Mouse (Mus musculus): Measurements from ENCODE around the gene Kif6. TPM values are rescaled to one million over a fixed set of nuclear protein-coding genes. Genes with fewer than 3 reads are reported as not detected.
A peak's percentile ranks its signal among the peaks of the same experiment; 100 is the strongest.

Gene Kif6
- 1.9 and 3.1 TPM in 2 replicates for polyA plus RNA-seq (2014; fragmentation: Nextera tagmentation; extraction: Ambion mirVana)

GRCm38 (mm10) chr17:49614577-49615235, at the start of gene Kif6:
TSS of gene Kif6 (plus strand) at chr17:49615136.
- H3K27me3 ChIP-seq (ENCODE audit: control insufficient read depth, insufficient read depth, low read length): no peaks in the 10 kb centered on the region
- 2% methylated on average over 27 of the region's 27 CpGs for WGBS
- peak within 1 kb of the TSS; percentile 91 for H3K4me2 ChIP-seq (ENCODE audit: low read depth, low read length)
- no peaks in the 10 kb centered on the region for H3K9me3 ChIP-seq (replicated peaks; ENCODE audit: control insufficient read depth, low read length)
- ATAC-seq (replicated peaks; ENCODE audit: insufficient number of reproducible peaks, low FRiP score, low TSS enrichment, low read depth): peak; percentile 95
- no peaks in the 10 kb centered on the region for H3K4me1 ChIP-seq (ENCODE audit: control insufficient read depth, insufficient read depth, low read length)
- H3K9ac ChIP-seq (replicated peaks; ENCODE audit: low read length): peak within 1 kb of the TSS; percentile 63
- peak; percentile 93 for DNase-seq (ENCODE audit: low spot score)
- no peak within 1 kb of the TSS; the same call in 1 of the 2 replicates for H3K27ac ChIP-seq (replicated peaks; ENCODE audit: low read depth, low read length)
- H3K4me3 ChIP-seq (ENCODE audit: low read depth, low read length): peak within 1 kb of the TSS; percentile 64
- no peaks in the 10 kb centered on the region for H3K36me3 ChIP-seq (replicated peaks; ENCODE audit: control insufficient read depth, insufficient read depth, low read depth, low read length)

- 68% methylated on average over 8 of the region's 8 CpGs for WGBS
- Histone ChIP-seq H3K4me3 (ENCODE audit: low read depth, low read length) (no peak overlapping the region), H3K4me2 (ENCODE audit: low read depth, low read length) (no peak overlapping the region), H3K36me3 (replicated peaks; ENCODE audit: control insufficient read depth, insufficient read depth, low read depth, low read length) (no peaks in the 10 kb centered on the region), H3K27me3 (ENCODE audit: control insufficient read depth, insufficient read depth, low read length) (no peaks in the 10 kb centered on the region), H3K27ac (replicated peaks; ENCODE audit: low read depth, low read length) (no peak overlapping the region), H3K4me1 (ENCODE audit: control insufficient read depth, insufficient read depth, low read length) (no peaks in the 10 kb centered on the region; the same call in 1 of the 2 replicates), H3K9me3 (replicated peaks; ENCODE audit: control insufficient read depth, low read length) (no peaks in the 10 kb centered on the region), H3K9ac (replicated peaks; ENCODE audit: low read length) (no peak overlapping the region)
- ATAC-seq (replicated peaks; ENCODE audit: insufficient number of reproducible peaks, low FRiP score, low TSS enrichment, low read depth) (no peak), DNase-seq (ENCODE audit: low spot score) (no peak)
These were observed 46.2 kb upstream of the Kif6 start for GRCm38 (mm10) chr17:49568717-49569116.

GRCm38 (mm10) chr17:49577321-49577720, 37.6 kb upstream of the Kif6 start:
- no peak overlapping the region for H3K27ac ChIP-seq (replicated peaks; ENCODE audit: low read depth, low read length)
- 89% methylated on average over 3 of the region's 3 CpGs for WGBS
- no peak overlapping the region for H3K4me2 ChIP-seq (ENCODE audit: low read depth, low read length)
- H3K27me3 ChIP-seq (ENCODE audit: control insufficient read depth, insufficient read depth, low read length): no peaks in the 10 kb centered on the region
- no peak overlapping the region for H3K9ac ChIP-seq (replicated peaks; ENCODE audit: low read length)
- no peaks in the 10 kb centered on the region for H3K4me1 ChIP-seq (ENCODE audit: control insufficient read depth, insufficient read depth, low read length)
- H3K36me3 ChIP-seq (replicated peaks; ENCODE audit: control insufficient read depth, insufficient read depth, low read depth, low read length): no peaks in the 10 kb centered on the region
- no peaks in the 10 kb centered on the region for H3K9me3 ChIP-seq (replicated peaks; ENCODE audit: control insufficient read depth, low read length)
- no peak for DNase-seq (ENCODE audit: low spot score)
- ATAC-seq (replicated peaks; ENCODE audit: insufficient number of reproducible peaks, low FRiP score, low TSS enrichment, low read depth): no peak
- no peak overlapping the region for H3K4me3 ChIP-seq (ENCODE audit: low read depth, low read length)

DNA sequence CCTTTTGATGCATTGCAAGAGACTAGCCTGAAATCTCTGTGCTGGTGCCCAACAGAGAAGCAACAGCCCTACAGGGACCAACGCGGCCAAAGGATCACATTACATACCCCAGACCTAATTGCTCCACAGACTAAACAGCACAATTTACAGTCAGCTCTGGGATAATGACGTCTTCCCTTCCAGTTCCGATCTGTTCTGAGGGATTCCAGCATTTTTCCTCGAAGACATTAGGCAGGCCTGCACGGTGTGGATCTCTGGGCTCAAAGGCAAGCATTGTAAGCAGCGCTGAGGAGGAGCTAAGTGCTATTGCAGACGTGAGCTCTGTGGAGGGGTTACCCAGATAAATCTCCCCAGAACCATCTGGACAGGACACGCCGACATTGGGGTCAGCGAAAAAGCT, 32.5 kb upstream of the Kif6 start:
- WGBS: 47% methylated on average over 11 of the region's 11 CpGs
- ATAC-seq (replicated peaks; ENCODE audit: insufficient number of reproducible peaks, low FRiP score, low TSS enrichment, low read depth) (no peak; the same call in 1 of the 2 replicates), DNase-seq (ENCODE audit: low spot score) (peak; percentile 66)

GRCm38 (mm10) chr17:49590051-49590450, 24.9 kb upstream of the Kif6 start:
- WGBS: 29% methylated on average over 8 of the region's 8 CpGs
- ATAC-seq (replicated peaks; ENCODE audit: insufficient number of reproducible peaks, low FRiP score, low TSS enrichment, low read depth) (no peak), DNase-seq (ENCODE audit: low spot score) (peak; percentile 30)
- no peak overlapping the region for H3K27ac ChIP-seq (replicated peaks; ENCODE audit: low read depth, low read length)
- H3K9ac ChIP-seq (replicated peaks; ENCODE audit: low read length): no peak overlapping the region
- H3K9me3 ChIP-seq (replicated peaks; ENCODE audit: control insufficient read depth, low read length): no peaks in the 10 kb centered on the region
- no peak overlapping the region for H3K4me2 ChIP-seq (ENCODE audit: low read depth, low read length)
- H3K27me3 ChIP-seq (ENCODE audit: control insufficient read depth, insufficient read depth, low read length): no peaks in the 10 kb centered on the region
- no peaks in the 10 kb centered on the region for H3K36me3 ChIP-seq (replicated peaks; ENCODE audit: control insufficient read depth, insufficient read depth, low read depth, low read length)
- no peaks in the 10 kb centered on the region for H3K4me1 ChIP-seq (ENCODE audit: control insufficient read depth, insufficient read depth, low read length)
- no peak overlapping the region for H3K4me3 ChIP-seq (ENCODE audit: low read depth, low read length)

More for the DNA sequence above, 32.5 kb upstream of the Kif6 start:
- Histone ChIP-seq H3K27ac (replicated peaks; ENCODE audit: low read depth, low read length) (no peak overlapping the region), H3K27me3 (ENCODE audit: control insufficient read depth, insufficient read depth, low read length) (no peaks in the 10 kb centered on the region), H3K4me1 (ENCODE audit: control insufficient read depth, insufficient read depth, low read length) (no peaks in the 10 kb centered on the region), H3K4me2 (ENCODE audit: low read depth, low read length) (no peak overlapping the region), H3K9ac (replicated peaks; ENCODE audit: low read length) (no peak overlapping the region), H3K36me3 (replicated peaks; ENCODE audit: control insufficient read depth, insufficient read depth, low read depth, low read length) (no peaks in the 10 kb centered on the region), H3K9me3 (replicated peaks; ENCODE audit: control insufficient read depth, low read length) (no peaks in the 10 kb centered on the region), H3K4me3 (ENCODE audit: low read depth, low read length) (no peak overlapping the region)

DNA sequence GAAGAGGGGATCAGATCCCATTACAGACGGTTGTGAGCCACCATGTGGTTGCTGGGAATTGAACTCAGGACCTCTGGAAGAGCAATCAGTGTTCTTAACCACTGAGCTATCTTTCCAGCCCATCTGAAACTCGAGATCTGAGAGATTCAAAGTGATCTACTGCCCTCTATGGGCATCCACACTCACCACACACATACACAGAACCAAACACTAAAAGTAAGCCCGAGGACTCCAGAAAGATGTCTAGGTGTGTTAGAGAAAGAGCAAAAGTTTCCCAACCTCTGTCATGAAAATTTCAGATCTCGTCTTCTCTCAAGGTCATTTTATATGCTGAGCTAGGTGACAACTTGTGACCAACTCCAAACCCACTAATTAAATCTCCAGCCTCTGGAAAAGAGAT, 9.5 kb upstream of the Kif6 start:
- Histone ChIP-seq H3K9ac (replicated peaks; ENCODE audit: low read length) (no peak overlapping the region), H3K27me3 (ENCODE audit: control insufficient read depth, insufficient read depth, low read length) (no peaks in the 10 kb centered on the region), H3K27ac (replicated peaks; ENCODE audit: low read depth, low read length) (no peak overlapping the region), H3K4me2 (ENCODE audit: low read depth, low read length) (no peak overlapping the region), H3K4me3 (ENCODE audit: low read depth, low read length) (no peak overlapping the region), H3K4me1 (ENCODE audit: control insufficient read depth, insufficient read depth, low read length) (no peaks in the 10 kb centered on the region), H3K9me3 (replicated peaks; ENCODE audit: control insufficient read depth, low read length) (no peaks in the 10 kb centered on the region), H3K36me3 (replicated peaks; ENCODE audit: control insufficient read depth, insufficient read depth, low read depth, low read length) (no peaks in the 10 kb centered on the region)
- ATAC-seq (replicated peaks; ENCODE audit: insufficient number of reproducible peaks, low FRiP score, low TSS enrichment, low read depth): no peak
- DNase-seq (ENCODE audit: low spot score): no peak
- WGBS: 70% methylated on average over 4 of the region's 4 CpGs

GRCm38 (mm10) chr17:49607351-49608027, 7.4 kb upstream of the Kif6 start:
- DNase-seq (ENCODE audit: low spot score) (no peak), ATAC-seq (replicated peaks; ENCODE audit: insufficient number of reproducible peaks, low FRiP score, low TSS enrichment, low read depth) (no peak)
- Histone ChIP-seq H3K27me3 (ENCODE audit: control insufficient read depth, insufficient read depth, low read length) (no peaks in the 10 kb centered on the region), H3K27ac (replicated peaks; ENCODE audit: low read depth, low read length) (no peak overlapping the region), H3K4me3 (ENCODE audit: low read depth, low read length) (no peak overlapping the region), H3K9ac (replicated peaks; ENCODE audit: low read length) (no peak overlapping the region), H3K36me3 (replicated peaks; ENCODE audit: control insufficient read depth, insufficient read depth, low read depth, low read length) (no peaks in the 10 kb centered on the region), H3K4me1 (ENCODE audit: control insufficient read depth, insufficient read depth, low read length) (no peaks in the 10 kb centered on the region), H3K9me3 (replicated peaks; ENCODE audit: control insufficient read depth, low read length) (no peaks in the 10 kb centered on the region), H3K4me2 (ENCODE audit: low read depth, low read length) (no peak overlapping the region)
- 43% methylated on average over 7 of the region's 7 CpGs for WGBS

DNA sequence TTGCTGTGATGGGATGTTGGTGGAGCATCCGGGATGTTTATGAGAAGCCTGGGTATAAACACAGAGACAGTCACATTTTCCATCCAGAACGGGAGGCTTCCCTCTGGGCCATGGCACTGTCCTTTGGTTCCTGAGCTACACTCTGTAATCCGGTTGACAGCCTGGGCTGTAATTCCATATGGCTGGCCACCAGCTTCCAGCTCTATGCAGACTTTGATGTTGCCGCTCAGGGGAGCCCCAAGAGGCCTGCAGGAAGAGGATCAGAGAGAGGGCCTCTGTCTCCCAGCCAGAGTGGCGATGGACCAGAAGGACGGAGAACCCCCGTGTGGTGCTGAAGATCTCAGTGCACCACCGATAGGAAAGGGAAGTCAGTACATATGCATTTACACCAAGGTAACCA, 4.6 kb upstream of the Kif6 start:
- 50% methylated on average over 8 of the region's 8 CpGs for WGBS

More for the DNA sequence above, 4.6 kb upstream of the Kif6 start:
- ATAC-seq (replicated peaks; ENCODE audit: insufficient number of reproducible peaks, low FRiP score, low TSS enrichment, low read depth) (no peak), DNase-seq (ENCODE audit: low spot score) (no peak)
- Histone ChIP-seq H3K27me3 (ENCODE audit: control insufficient read depth, insufficient read depth, low read length) (no peaks in the 10 kb centered on the region), H3K36me3 (replicated peaks; ENCODE audit: control insufficient read depth, insufficient read depth, low read depth, low read length) (no peaks in the 10 kb centered on the region), H3K4me1 (ENCODE audit: control insufficient read depth, insufficient read depth, low read length) (no peaks in the 10 kb centered on the region), H3K27ac (replicated peaks; ENCODE audit: low read depth, low read length) (no peak overlapping the region), H3K9me3 (replicated peaks; ENCODE audit: control insufficient read depth, low read length) (no peaks in the 10 kb centered on the region), H3K9ac (replicated peaks; ENCODE audit: low read length) (no peak overlapping the region), H3K4me3 (ENCODE audit: low read depth, low read length) (no peak overlapping the region), H3K4me2 (ENCODE audit: low read depth, low read length) (no peak overlapping the region)

Measured in embryonic facial prominence, embryonic 11.5 days (tissue).